Mouse (Mus musculus): Measurements from ENCODE around the gene Paxbp1.

Gene Paxbp1

DNA sequence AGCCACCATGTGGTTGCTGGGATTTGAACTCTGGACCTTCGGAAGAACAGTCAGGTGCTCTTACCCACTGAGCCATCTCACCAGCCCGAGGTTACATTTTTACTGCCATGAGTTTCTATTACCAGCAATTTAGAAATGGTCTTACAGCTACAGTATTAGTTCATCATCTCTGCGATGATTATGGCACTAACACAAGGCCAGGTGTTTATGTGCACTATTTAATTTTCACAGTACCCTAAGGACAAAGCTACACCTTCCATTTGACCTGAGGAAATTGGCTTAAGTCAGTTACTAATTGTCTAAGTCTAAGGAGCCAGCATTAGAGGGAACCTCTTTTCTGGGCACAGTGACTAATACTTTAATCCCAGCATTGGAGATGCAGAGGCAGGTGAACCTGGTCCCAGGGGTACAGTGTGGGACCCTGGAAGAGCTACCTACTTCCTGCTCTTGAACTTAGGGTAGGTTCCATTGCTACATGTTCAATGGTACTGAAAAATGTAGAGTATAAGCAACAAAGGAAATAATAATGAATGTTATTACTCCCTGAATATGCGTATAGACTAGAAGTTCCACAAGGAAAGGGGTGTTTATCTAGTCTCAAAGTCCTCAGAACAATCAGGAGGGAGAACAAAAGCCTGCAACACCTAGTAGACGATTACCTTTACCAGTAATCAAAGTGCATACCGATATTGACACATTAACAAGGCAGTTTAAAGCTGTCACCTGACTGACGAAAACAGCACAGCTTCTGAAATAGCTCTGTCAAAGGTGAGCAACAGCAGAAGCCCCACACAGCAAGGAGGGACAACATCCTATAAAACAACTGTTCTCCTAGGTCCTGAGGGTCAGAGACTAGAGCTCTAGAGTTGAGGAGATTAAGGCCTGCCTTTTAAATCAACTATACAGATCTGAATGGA is 47.8 kb downstream of the Paxbp1 start:
- no peak for DNase-seq

DNA sequence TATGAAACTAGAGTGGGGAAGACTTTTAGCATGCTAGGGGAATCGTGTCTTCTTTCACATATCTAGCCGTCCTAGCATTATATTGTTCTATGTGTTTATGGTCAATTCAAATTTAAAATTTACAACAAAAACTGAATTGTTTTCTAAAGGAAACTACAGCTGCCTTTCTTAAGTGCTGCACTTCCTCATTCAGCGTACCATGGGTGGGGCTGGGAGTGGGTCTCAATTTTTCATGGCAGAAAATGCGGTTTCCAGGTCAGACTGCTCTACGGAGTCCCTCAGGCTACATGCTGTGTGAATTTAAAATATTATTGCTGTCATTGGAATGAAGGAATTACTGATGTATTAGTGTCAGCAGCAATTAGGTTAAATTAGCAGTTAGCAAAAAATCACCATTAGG is 48.8 kb downstream of the Paxbp1 start:
- DNase-seq = no peak

DNA sequence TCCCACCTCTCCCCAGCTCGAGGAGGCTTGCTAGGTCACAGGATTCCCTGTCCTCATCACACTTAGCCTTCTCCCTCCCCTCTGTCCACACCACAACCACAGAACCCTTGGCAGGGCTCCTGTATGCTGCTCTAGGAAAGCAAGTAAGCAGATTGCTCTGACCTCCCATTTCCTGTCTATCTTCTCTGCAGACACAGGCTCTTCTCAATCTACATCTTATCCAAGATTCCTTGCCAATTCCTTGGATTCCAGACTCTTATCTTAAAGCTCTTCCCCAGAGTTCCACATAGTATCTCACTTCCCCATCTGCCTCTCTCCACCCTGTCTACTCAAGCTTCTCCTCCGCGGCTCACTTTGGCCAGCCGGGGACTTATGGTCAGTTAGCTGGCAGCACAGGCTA is 49.3 kb downstream of the Paxbp1 start:
- DNase-seq = peak; percentile 17 to 37

DNA sequence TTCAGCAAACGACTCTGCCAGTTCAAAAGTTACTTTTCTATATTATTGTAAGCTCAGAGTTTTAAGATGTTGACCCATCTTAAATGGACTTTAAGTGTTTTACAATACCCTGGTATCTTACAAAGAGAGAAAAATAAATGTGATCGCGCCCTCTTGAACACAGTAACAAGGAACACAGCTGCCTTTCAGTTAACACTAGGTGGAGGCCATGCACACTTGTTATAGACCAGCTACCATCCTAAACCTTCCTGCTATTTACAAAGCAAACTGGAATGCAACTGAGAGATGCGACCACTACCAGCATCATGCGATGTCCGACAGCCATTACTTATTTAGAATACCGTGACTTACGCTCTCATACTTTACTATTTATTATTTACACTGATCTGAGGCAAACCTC is 55.2 kb downstream of the Paxbp1 start:
- DNase-seq = no peak

DNA sequence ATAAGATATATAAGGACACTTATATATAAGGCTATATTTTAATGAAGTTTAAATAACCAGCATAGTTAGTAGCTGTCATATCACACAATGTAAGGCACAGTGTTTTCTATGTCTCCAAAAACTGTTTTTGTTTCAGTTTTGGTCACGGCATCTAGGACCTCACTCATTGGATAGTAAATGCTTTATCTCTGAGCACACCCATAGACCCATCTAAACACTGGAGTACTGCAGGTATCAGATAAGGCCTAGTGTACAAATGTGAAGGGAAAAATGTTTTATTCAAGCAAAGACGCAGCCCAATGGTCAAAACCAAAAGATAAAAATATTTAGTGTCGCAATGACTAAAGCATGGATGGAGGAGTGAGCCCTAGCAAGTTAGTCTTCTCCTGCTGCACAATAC is 55.7 kb downstream of the Paxbp1 start:
- no peak for DNase-seq

DNA sequence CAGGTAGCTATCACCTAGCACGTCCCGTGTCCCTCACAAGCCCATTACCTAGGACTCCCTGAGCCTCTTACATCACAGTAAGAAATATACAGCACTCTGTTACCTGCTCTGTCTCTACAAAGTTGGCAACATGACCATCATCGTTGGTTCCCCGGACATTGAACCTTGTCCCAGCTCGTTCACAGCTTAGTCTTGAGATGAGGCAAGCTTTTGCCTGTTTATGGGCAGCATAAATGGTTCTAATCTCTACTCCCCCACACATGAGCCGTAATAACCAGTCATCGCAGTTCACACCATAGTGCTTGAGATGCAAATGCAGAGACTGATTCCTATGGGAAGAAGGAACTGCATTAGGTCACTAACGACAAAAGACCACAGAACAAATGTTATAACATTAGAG is 56.3 kb downstream of the Paxbp1 start:
- DNase-seq = no peak

DNA sequence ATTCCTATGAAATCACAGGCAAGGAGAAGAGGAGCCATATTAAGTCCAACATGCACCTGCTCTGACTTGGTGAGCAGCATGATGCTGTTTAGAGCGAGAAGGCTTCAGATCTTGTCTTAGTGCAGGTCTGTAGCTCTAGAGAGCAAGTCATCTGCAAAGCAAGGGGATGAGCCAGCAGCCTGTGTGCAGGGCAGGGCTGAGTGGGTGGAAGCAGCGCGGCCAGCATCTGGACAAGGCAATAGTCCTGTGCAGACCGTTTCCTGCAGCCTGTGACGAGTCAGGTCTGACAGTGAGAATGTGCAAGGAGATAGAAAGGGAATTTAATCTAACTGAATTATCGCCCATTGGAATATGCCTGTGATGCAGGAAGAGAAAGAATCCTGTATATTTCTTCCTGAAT is 73.3 kb downstream of the Paxbp1 start:
- DNase-seq = no peak

DNA sequence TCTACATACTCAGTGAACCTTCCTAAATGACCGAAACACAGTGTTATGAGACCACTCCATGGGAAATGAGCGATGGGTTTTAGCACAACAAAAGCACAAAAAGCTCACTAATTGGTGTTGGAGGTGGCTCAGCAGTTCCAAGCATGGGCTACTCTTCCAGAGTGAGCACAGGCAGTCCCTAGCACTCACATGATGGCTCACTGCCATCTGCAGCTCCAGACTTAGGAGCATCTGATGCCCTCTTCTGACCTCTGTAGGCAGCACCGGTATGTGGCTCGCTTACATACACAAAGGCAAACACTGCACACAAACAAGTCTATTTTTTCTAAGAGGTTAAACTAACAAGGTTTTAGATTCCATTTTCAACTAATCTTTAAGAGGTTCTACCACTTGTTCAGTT is 78.1 kb downstream of the Paxbp1 start:
- no peak for DNase-seq

DNA sequence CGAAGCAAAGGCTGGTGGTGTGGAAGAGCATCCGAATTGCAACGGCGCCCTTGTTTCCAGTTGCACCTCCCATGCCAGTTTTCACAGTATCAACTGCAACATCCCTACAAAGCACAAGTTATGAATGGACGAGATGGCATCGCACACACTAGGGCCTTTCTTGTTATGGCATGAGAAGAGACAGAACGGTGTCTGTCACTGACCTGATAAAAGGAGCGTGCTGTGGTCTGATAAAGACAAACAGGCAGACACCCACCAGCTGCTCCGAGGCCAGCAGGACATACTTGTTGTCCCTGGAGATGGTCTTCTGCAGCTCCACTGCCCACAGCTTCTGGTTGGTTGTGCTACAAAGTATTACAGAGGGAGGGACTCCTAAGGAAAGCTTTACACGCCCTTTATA is 80.0 kb downstream of the Paxbp1 start:
- no peak for DNase-seq

Measured in kidney, postnatal 4 days (tissue).